Mouse (Mus musculus): ENCODE results near the gene Ubr2. TPM values are rescaled to one million over a fixed set of nuclear protein-coding genes. Genes with fewer than 3 reads are reported as not detected.

The Ubr2 gene
- polyA plus RNA-seq, 1 experiment from 2014 or later, result 16.2 TPM

GRCm38 (mm10) chr17:46942421-46942820, 67.9 kb downstream of the Ubr2 start:
- no peaks in the 10 kb centered on the region for H3K9me3 ChIP-seq
- WGBS, result 95% methylated on average over 9 of the region's 9 CpGs
- no peak overlapping the region for H3K27ac ChIP-seq (replicated peaks)
- DNase-seq (ENCODE audit: low spot score), result no peak
- H3K4me3 ChIP-seq, result no peak overlapping the region
- H3K4me1 ChIP-seq, result no peaks in the 10 kb centered on the region
- H3K36me3 ChIP-seq (replicated peaks), result peaks cover 100% of the 10 kb centered on the region
- H3K27me3 ChIP-seq (replicated peaks; ENCODE audit: low read depth, poor library complexity, severe bottlenecking), result no peaks in the 10 kb centered on the region

- H3K4me3 ChIP-seq, result no peak overlapping the region
- H3K27me3 ChIP-seq (replicated peaks; ENCODE audit: low read depth, poor library complexity, severe bottlenecking), result no peaks in the 10 kb centered on the region
- 95% methylated on average over 8 of the region's 8 CpGs for WGBS
- no peak for DNase-seq (ENCODE audit: low spot score)
- H3K9me3 ChIP-seq, result no peaks in the 10 kb centered on the region
- peaks cover 100% of the 10 kb centered on the region for H3K36me3 ChIP-seq (replicated peaks)
- H3K27ac ChIP-seq (replicated peaks), result no peak overlapping the region
- no peaks in the 10 kb centered on the region for H3K4me1 ChIP-seq
Measured at GRCm38 (mm10) chr17:46940461-46940860, 69.9 kb downstream of the Ubr2 start.

- no peaks in the 10 kb centered on the region for H3K9me3 ChIP-seq
- no peak overlapping the region for H3K27ac ChIP-seq (replicated peaks)
- H3K36me3 ChIP-seq (replicated peaks), result peaks cover 100% of the 10 kb centered on the region
- WGBS, result 83% methylated on average over 19 of the region's 19 CpGs
- peaks cover 6% of the 10 kb centered on the region; the same call in 1 of the 2 replicates for H3K4me1 ChIP-seq
- no peaks in the 10 kb centered on the region for H3K27me3 ChIP-seq (replicated peaks; ENCODE audit: low read depth, poor library complexity, severe bottlenecking)
- DNase-seq (ENCODE audit: low spot score), result peak; percentile 72
- H3K4me3 ChIP-seq, result no peak overlapping the region
Measured at GRCm38 (mm10) chr17:46933557-46934348, 76.6 kb downstream of the Ubr2 start.

GRCm38 (mm10) chr17:46932961-46933360, 77.4 kb downstream of the Ubr2 start:
- Histone ChIP-seq H3K4me1 (peaks cover 6% of the 10 kb centered on the region; the same call in 1 of the 2 replicates), H3K4me3 (no peak overlapping the region), H3K27ac (replicated peaks) (no peak overlapping the region), H3K36me3 (replicated peaks) (peaks cover 100% of the 10 kb centered on the region), H3K27me3 (replicated peaks; ENCODE audit: low read depth, poor library complexity, severe bottlenecking) (no peaks in the 10 kb centered on the region), H3K9me3 (no peaks in the 10 kb centered on the region)
- WGBS, result 93% methylated on average over 5 of the region's 5 CpGs
- no peak for DNase-seq (ENCODE audit: low spot score)

GRCm38 (mm10) chr17:46929897-46930296, 80.5 kb downstream of the Ubr2 start:
- H3K9me3 ChIP-seq, result no peaks in the 10 kb centered on the region
- H3K27me3 ChIP-seq (replicated peaks; ENCODE audit: low read depth, poor library complexity, severe bottlenecking), result no peaks in the 10 kb centered on the region
- no peak for DNase-seq (ENCODE audit: low spot score)
- H3K27ac ChIP-seq (replicated peaks), result no peak overlapping the region
- H3K36me3 ChIP-seq (replicated peaks), result peaks cover 74% of the 10 kb centered on the region
- H3K4me1 ChIP-seq, result peaks cover 6% of the 10 kb centered on the region; the same call in 1 of the 2 replicates
- 90% methylated on average over 7 of the region's 7 CpGs for WGBS
- H3K4me3 ChIP-seq, result no peak overlapping the region

GRCm38 (mm10) chr17:46929277-46929676, 81.1 kb downstream of the Ubr2 start:
- Histone ChIP-seq H3K9me3 (no peaks in the 10 kb centered on the region), H3K27ac (replicated peaks) (no peak overlapping the region), H3K4me3 (no peak overlapping the region), H3K4me1 (peaks cover 6% of the 10 kb centered on the region; the same call in 1 of the 2 replicates), H3K36me3 (replicated peaks) (peaks cover 67% of the 10 kb centered on the region), H3K27me3 (replicated peaks; ENCODE audit: low read depth, poor library complexity, severe bottlenecking) (no peaks in the 10 kb centered on the region)
- 69% methylated on average over 12 of the region's 12 CpGs for WGBS
- peak; percentile 53 for DNase-seq (ENCODE audit: low spot score)

GRCm38 (mm10) chr17:46927781-46928180, 82.6 kb downstream of the Ubr2 start:
- H3K4me3 ChIP-seq, result no peak overlapping the region
- peaks cover 53% of the 10 kb centered on the region for H3K36me3 ChIP-seq (replicated peaks)
- H3K27ac ChIP-seq (replicated peaks), result no peak overlapping the region
- H3K4me1 ChIP-seq, result peaks cover 15% of the 10 kb centered on the region
- DNase-seq (ENCODE audit: low spot score), result no peak
- H3K9me3 ChIP-seq, result no peaks in the 10 kb centered on the region
- no peaks in the 10 kb centered on the region for H3K27me3 ChIP-seq (replicated peaks; ENCODE audit: low read depth, poor library complexity, severe bottlenecking)
- WGBS, result 89% methylated on average over 5 of the region's 5 CpGs

GRCm38 (mm10) chr17:46926941-46927340, 83.4 kb downstream of the Ubr2 start:
- Histone ChIP-seq H3K4me1 (peaks cover 18% of the 10 kb centered on the region), H3K4me3 (no peak overlapping the region), H3K36me3 (replicated peaks) (peaks cover 44% of the 10 kb centered on the region), H3K27ac (replicated peaks) (no peak overlapping the region), H3K27me3 (replicated peaks; ENCODE audit: low read depth, poor library complexity, severe bottlenecking) (no peaks in the 10 kb centered on the region), H3K9me3 (no peaks in the 10 kb centered on the region)
- no peak for DNase-seq (ENCODE audit: low spot score)
- 77% methylated on average over 3 of the region's 3 CpGs for whole genome bisulfite sequencing

- Histone ChIP-seq H3K27ac (replicated peaks) (no peak overlapping the region), H3K4me3 (no peak overlapping the region), H3K36me3 (replicated peaks) (peaks cover 37% of the 10 kb centered on the region), H3K27me3 (replicated peaks; ENCODE audit: low read depth, poor library complexity, severe bottlenecking) (no peaks in the 10 kb centered on the region), H3K9me3 (no peaks in the 10 kb centered on the region), H3K4me1 (peaks cover 18% of the 10 kb centered on the region)
- WGBS, result 56% methylated on average over 6 of the region's 6 CpGs
- no peak for DNase-seq (ENCODE audit: low spot score)
Measured at GRCm38 (mm10) chr17:46926192-46926591, 84.2 kb downstream of the Ubr2 start.

- Histone ChIP-seq H3K4me1 (peaks cover 30% of the 10 kb centered on the region), H3K27me3 (replicated peaks; ENCODE audit: low read depth, poor library complexity, severe bottlenecking) (no peaks in the 10 kb centered on the region), H3K4me3 (no peak overlapping the region), H3K9me3 (no peaks in the 10 kb centered on the region), H3K27ac (replicated peaks) (no peak overlapping the region), H3K36me3 (replicated peaks) (no peaks in the 10 kb centered on the region)
- DNase-seq (ENCODE audit: low spot score), result peak; percentile 46
- WGBS, result 63% methylated on average over 6 of the region's 6 CpGs
Measured at GRCm38 (mm10) chr17:46920855-46921254, 89.5 kb downstream of the Ubr2 start.

- DNase-seq (ENCODE audit: low spot score), result no peak
- Histone ChIP-seq H3K36me3 (replicated peaks) (no peaks in the 10 kb centered on the region), H3K4me3 (no peak overlapping the region), H3K27ac (replicated peaks) (no peak overlapping the region), H3K4me1 (peaks cover 31% of the 10 kb centered on the region), H3K27me3 (replicated peaks; ENCODE audit: low read depth, poor library complexity, severe bottlenecking) (no peaks in the 10 kb centered on the region), H3K9me3 (no peaks in the 10 kb centered on the region)
- WGBS, result 27% methylated on average over 4 of the region's 4 CpGs
Measured at GRCm38 (mm10) chr17:46918951-46919350, 91.4 kb downstream of the Ubr2 start.

- DNase-seq (ENCODE audit: low spot score), result no peak
- Histone ChIP-seq H3K4me3 (no peak overlapping the region), H3K27me3 (replicated peaks; ENCODE audit: low read depth, poor library complexity, severe bottlenecking) (no peaks in the 10 kb centered on the region), H3K27ac (replicated peaks) (no peak overlapping the region), H3K4me1 (peaks cover 36% of the 10 kb centered on the region), H3K9me3 (no peaks in the 10 kb centered on the region), H3K36me3 (replicated peaks) (no peaks in the 10 kb centered on the region)
- WGBS, result 67% methylated on average over 3 of the region's 3 CpGs
Measured at GRCm38 (mm10) chr17:46915129-46915528, 95.2 kb downstream of the Ubr2 start.

GRCm38 (mm10) chr17:46912331-46912730, 98.0 kb downstream of the Ubr2 start:
- no peak overlapping the region for H3K27ac ChIP-seq (replicated peaks)
- peaks cover 20% of the 10 kb centered on the region for H3K4me1 ChIP-seq
- no peak overlapping the region for H3K4me3 ChIP-seq
- H3K9me3 ChIP-seq, result 0 out of 2 replicates have a peak, but pooled peaks cover 4% of the 10 kb centered on the region
- no peaks in the 10 kb centered on the region for H3K36me3 ChIP-seq (replicated peaks)
- 43% methylated on average over 6 of the region's 6 CpGs for WGBS
- DNase-seq (ENCODE audit: low spot score), result no peak
- H3K27me3 ChIP-seq (replicated peaks; ENCODE audit: low read depth, poor library complexity, severe bottlenecking), result no peaks in the 10 kb centered on the region
